Mouse (Mus musculus) gastrocnemius, adult 2 months (tissue): Measurements from ENCODE around the gene Socs3. TPM values are rescaled to one million over a fixed set of nuclear protein-coding genes. Genes with fewer than 3 reads are reported as not detected.

Experiments used
- DNase-seq: peaks from one replicate; pipeline ENCODE4 v3.0.0; 2022
- H3K27ac ChIP-seq: fragments of 200-600 bp; 2 replicates; pipeline ENCODE4 v1.8.1; 2022; ENCODE audit warnings: mild to moderate bottlenecking
- H3K4me3 ChIP-seq: fragments of 200-600 bp; 2 replicates; pipeline ENCODE4 v1.8.1; 2022; ENCODE audit warnings: mild to moderate bottlenecking, moderate library complexity
- CTCF ChIP-seq: fragments of 200-600 bp; IDR thresholded peaks from 2 replicates; pipeline ENCODE4 v1.8.1; 2022; ENCODE audit warnings: antibody characterized with exemption, mild to moderate bottlenecking, moderate library complexity
- intact Hi-C: fragments of 180-260 bp; cut with DNase I; formaldehyde crosslinking; loops from one replicate; pipeline ENCODE4 v1.15.1; 2025
- long read RNA-seq, 2 experiments: library from polyadenylated mRNA; stranded (forward); transcript quantifications; one replicate each; pipeline ENCODE4 v2.0.0; 2021
- total RNA-seq, 2 experiments: library from RNA; stranded (reverse); gene quantifications; 2 replicates each; pipeline ENCODE4 v1.2.3; 2021

Gene Socs3
- total RNA-seq, result 10 to 100 TPM in 1 of 2 experiments, 1 to 10 TPM in 1; 1.7 to 10.1 TPM
- long read RNA-seq, experiment 1, partial matches to known transcripts, result 0 of 2 reads
- long read RNA-seq, experiment 1, other reads (novel, unspliced or antisense), result 0 of 2 reads
- long read RNA-seq, experiment 2, partial matches to known transcripts, result 0 of 6 reads
- long read RNA-seq, experiment 2, other reads (novel, unspliced or antisense), result 2 of 6 reads

DNA sequence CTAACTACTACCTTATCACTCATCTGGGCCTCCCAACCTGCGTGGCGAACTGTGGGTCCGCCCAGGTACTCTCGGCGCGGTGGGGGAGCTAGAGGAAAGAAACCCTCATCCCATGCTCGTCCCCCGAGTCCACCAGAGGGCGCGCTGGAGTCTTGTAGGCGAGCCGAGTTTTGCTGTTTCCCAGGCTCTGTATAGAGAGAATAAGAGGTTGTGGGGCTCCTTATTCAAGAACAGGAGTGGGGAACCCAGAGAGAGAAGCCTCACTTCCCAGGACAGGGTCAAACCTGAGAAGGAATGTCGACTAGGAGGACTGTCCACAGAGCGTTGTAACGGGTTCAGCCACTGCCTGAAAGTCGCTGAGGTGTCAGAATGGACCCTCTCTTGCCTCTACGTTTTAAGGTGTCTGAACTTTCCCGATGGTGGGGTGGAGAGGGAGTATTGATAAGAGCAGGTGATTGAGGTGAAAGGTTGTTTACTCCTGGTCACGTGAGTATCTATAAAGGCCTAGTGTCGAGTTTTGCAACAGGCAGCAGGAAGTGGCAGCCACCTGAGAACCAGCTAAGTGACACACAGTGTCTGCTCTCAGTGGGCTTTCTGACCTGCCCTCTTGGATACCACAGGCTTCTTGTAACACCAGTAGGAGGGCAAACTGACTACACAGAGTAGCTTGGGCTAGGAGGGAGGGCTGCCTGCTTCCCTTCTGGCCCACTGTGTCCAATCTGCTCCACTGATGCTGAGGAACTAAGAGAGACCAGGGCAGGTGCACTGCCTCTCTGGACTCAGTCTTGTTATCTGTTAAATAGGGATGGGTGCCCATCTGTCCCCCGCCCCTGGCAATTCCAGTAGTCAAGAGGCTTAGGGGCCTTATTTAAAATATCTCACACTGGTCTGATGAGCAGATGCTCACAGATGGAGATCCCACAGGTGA, at the start of gene Socs3:
Gene Socs3, minus strand, starts transcription at position 103 of the 928 bp plus-strand sequence.
- peak; percentile 93; the same call in 1 of the 2 replicates for TF ChIP-seq CTCF
- peak; percentile 93 for DNase-seq
- intact Hi-C loops, result loop anchor here (2.0 to 5.0 kb wide), 4 partner anchors 38 to 97 kb away; partner anchors contain the start of gene Tha1

DNA sequence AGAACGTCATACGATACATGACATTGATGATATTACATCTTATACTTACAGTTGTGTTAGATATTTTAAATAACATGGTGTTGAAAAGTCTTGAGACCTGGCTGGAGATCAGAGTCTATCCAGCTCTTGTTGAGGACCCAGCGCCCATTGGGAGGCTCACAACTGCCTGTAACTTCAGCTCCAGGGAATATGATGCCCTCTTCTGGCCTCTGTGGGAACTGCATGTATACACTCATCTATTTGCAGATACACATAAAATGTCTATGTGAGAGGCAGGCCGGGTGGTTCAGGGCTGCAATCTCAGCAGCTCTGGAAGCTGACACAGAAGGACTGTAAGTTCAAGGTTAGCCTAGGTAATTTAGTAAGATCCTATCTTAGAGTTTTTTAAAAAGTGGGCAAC, 48.5 kb upstream of the Socs3 start:
- intact Hi-C loops, result no loop called here
- DNase-seq, result no peak

More for the DNA sequence above, at the start of gene Socs3:
- H3K4me3 ChIP-seq, result peak within 1 kb of the TSS; percentile 75
- peak within 1 kb of the TSS; percentile 96 for H3K27ac ChIP-seq

GRCm38 (mm10) chr11:118015381-118016145, 45.7 kb upstream of the Socs3 start:
- intact Hi-C loops, result no loop called here
- H3K27ac ChIP-seq, result peak overlapping the region; percentile 50
- TF ChIP-seq CTCF, result no peak

More for the DNA sequence above, 48.5 kb upstream of the Socs3 start:
- Histone ChIP-seq H3K4me3 (no peak overlapping the region), H3K27ac (no peak overlapping the region)
- TF ChIP-seq CTCF, result peak; percentile 59

GRCm38 (mm10) chr11:118014391-118014995, 44.6 kb upstream of the Socs3 start:
- no peak for TF ChIP-seq CTCF
- H3K27ac ChIP-seq, result no peak overlapping the region
- H3K4me3 ChIP-seq, result no peak overlapping the region
- intact Hi-C loops, result no loop called here
- DNase-seq, result no peak

More at GRCm38 (mm10) chr11:118015381-118016145, 45.7 kb upstream of the Socs3 start:
- no peak for DNase-seq
- no peak overlapping the region for H3K4me3 ChIP-seq

- intact Hi-C loops, result no loop called here
- no peak for TF ChIP-seq CTCF
- no peak overlapping the region for H3K4me3 ChIP-seq
- DNase-seq, result no peak
- no peak overlapping the region for H3K27ac ChIP-seq
Measured at GRCm38 (mm10) chr11:118013339-118013738, 43.5 kb upstream of the Socs3 start.

- TF ChIP-seq CTCF, result no peak
- Histone ChIP-seq H3K27ac (0 out of 2 replicates have a peak overlapping the region, but pooled peaks have one; percentile 16), H3K4me3 (no peak overlapping the region)
- DNase-seq, result no peak
- intact Hi-C loops, result no loop called here
Measured at GRCm38 (mm10) chr11:118012595-118012994, 42.7 kb upstream of the Socs3 start.

DNA sequence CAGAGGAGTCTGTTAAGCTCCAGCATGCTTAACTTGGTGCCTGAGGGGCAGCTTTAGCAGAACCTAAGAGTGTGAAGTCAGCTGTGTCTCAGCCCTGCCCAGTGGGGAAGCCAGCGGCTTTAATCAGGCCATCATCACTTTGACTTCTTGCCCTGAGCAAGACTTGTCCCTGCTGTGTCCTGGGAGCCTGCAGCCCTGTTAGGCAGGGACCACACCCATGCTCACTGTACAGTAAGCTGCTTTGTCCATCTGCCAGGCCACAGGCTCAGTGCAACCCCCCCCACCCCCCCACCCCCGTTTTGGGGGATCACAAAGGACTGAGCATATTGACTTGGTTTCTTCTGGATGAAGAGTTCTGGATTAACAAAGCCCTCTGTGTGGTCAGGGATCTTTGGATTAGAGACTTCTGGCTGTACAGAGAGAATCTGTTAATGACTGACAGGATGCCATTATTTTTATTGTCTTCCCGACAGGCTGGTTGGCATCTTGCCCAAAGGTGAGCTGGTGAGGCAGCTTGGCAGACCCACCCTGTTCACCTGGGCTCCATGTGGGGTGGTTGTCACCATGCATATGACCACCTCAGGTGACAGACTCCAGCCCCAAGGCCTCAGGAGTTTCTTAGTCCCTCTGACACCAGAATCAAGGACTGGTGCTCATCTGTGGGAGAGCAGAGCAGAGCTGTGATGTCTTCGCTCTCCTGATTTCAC, 40.2 kb upstream of the Socs3 start:
- DNase-seq, result no peak
- Histone ChIP-seq H3K27ac (no peak overlapping the region), H3K4me3 (no peak overlapping the region)
- no peak for TF ChIP-seq CTCF
- intact Hi-C loops, result no loop called here

DNA sequence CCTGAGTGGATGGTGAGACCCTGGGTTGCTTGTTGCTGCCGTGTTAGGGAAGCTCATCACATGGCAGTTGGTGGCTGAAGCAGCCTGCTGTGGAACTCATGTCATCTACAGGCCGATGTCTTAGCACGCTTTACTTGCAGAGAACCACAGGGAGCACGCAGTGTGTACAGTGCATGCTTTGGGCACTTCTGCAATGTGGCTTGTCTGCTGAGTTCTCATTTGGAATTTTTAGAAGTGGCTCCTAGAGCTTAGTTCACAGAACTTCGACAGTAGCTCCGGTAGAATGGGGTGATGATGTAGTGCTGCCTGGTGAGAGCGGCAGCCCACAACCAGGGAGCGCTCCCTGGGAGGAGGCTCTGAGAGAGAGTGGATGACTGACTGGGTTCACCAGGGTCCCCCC, 39.0 kb upstream of the Socs3 start:
- Histone ChIP-seq H3K27ac (no peak overlapping the region), H3K4me3 (no peak overlapping the region)
- DNase-seq, result no peak
- TF ChIP-seq CTCF, result no peak
- intact Hi-C loops, result no loop called here

- intact Hi-C loops, result no loop called here
- Histone ChIP-seq H3K27ac (peak overlapping the region; percentile 35; the same call in 1 of the 2 replicates), H3K4me3 (no peak overlapping the region)
- TF ChIP-seq CTCF, result no peak
- DNase-seq, result no peak
Measured at GRCm38 (mm10) chr11:118008144-118008805, 38.4 kb upstream of the Socs3 start.

- Histone ChIP-seq H3K27ac (peak overlapping the region; percentile 35; the same call in 1 of the 2 replicates), H3K4me3 (no peak overlapping the region)
- TF ChIP-seq CTCF, result no peak
- intact Hi-C loops, result no loop called here
- DNase-seq, result no peak
Measured at GRCm38 (mm10) chr11:118007460-118008143, 37.8 kb upstream of the Socs3 start.
